Mouse (Mus musculus) stomach, embryonic 16.5 days (tissue): ENCODE measurements around the gene Gpatch1. TPM values are rescaled to one million over a fixed set of nuclear protein-coding genes. Genes with fewer than 3 reads are reported as not detected.
"Not testable (repeated sequence)": the region's sequence is repeated elsewhere in the genome, so short reads cannot be mapped to it uniquely, and the experiment has no call there.

Source experiments
- ATAC-seq: fragments of 200-750 bp; cut with Nextera tagmentation; 2 replicates; pipeline ENCODE4 v1.8.0; 2017; ENCODE audit warnings: moderate number of reproducible peaks, moderate TSS enrichment; ENCODE audit not compliant: insufficient read depth, low FRiP score
- H3K27ac ChIP-seq: fragments of 300-500 bp; sonication (generic); 2 replicates; pipeline ENCODE4 v1.5.1; 2014; ENCODE audit warnings: low read length
- H3K27me3 ChIP-seq: fragments of 300-500 bp; sonication (generic); 2 replicates; pipeline ENCODE4 v1.6.1; 2014; ENCODE audit warnings: low read length, control low read depth, mixed read lengths; ENCODE audit not compliant: control insufficient read depth, insufficient read depth
- H3K36me3 ChIP-seq: fragments of 300-500 bp; sonication (generic); 2 replicates; pipeline ENCODE4 v1.6.1; 2014; ENCODE audit warnings: low read length; ENCODE audit not compliant: control insufficient read depth, insufficient read depth
- H3K4me1 ChIP-seq: fragments of 300-500 bp; sonication (generic); 2 replicates; pipeline ENCODE4 v1.6.1; 2014; ENCODE audit warnings: low read length, control low read depth, mixed read lengths; ENCODE audit not compliant: control insufficient read depth, insufficient read depth
- H3K4me2 ChIP-seq: fragments of 300-500 bp; sonication (generic); 2 replicates; pipeline ENCODE4 v1.6.1; 2014; ENCODE audit warnings: low read depth, low read length, mixed read lengths
- H3K4me3 ChIP-seq: fragments of 300-500 bp; sonication (generic); replicated peaks from 2 replicates; pipeline ENCODE4 v1.5.1; 2014; ENCODE audit warnings: mild to moderate bottlenecking, low read length
- H3K9ac ChIP-seq: fragments of 300-500 bp; sonication (generic); 2 replicates; pipeline ENCODE4 v1.6.1; 2014; ENCODE audit warnings: low read length
- H3K9me3 ChIP-seq: fragments of 300-500 bp; sonication (generic); replicated peaks from 2 replicates; pipeline ENCODE4 v1.6.1; 2016; ENCODE audit warnings: low read length, control low read depth; ENCODE audit not compliant: control insufficient read depth
- WGBS: fragments of 180-500 bp; shearing (Covaris S2); extraction: QIAGEN DNeasy Blood & Tissue Kit; methylation state at CpG from one replicate; pipeline ENCODE4 v1.1.7; 2014; 5-methylcytosine and 5-hydroxymethylcytosine counted together
- polyA plus RNA-seq: library from polyadenylated mRNA; unstranded; fragments of >200 nt; fragmentation: Nextera tagmentation; extraction: Ambion mirVana; gene quantifications from 2 replicates; pipeline ENCODE4 v1.2.1, GENCODE M21; 2015

Gene Gpatch1
- polyA plus RNA-seq, 1 experiment from 2014 or later = 14.3 TPM

DNA sequence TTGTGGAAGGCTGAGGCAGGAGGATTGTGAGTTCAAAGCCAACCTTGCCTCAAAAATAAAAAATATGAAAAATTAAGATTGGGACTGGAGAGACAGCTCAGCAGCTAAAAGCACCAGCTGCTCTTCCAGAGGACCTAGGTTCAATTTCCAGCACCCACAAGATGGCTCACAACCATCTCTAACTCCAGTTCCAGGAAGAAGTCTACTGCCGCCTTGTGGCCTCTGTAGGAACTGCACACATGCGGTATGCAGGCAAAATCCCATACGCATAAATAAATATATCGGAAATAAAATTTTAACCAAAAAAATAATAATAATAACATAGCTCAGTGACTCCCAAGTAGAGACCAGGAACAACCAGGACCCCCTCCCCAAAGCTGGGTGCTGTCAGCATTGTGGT, 51.6 kb downstream of the Gpatch1 start:
- Histone ChIP-seq H3K9ac (no peak overlapping the region), H3K36me3 (no peaks in the 10 kb centered on the region), H3K4me2 (no peak overlapping the region), H3K4me1 (no peaks in the 10 kb centered on the region), H3K27me3 (no peaks in the 10 kb centered on the region), H3K9me3 (no peaks in the 10 kb centered on the region), H3K27ac (no peak overlapping the region), H3K4me3 (no peak overlapping the region)
- 80% methylated on average over 4 of the region's 4 CpGs for WGBS
- ATAC-seq = no peak

DNA sequence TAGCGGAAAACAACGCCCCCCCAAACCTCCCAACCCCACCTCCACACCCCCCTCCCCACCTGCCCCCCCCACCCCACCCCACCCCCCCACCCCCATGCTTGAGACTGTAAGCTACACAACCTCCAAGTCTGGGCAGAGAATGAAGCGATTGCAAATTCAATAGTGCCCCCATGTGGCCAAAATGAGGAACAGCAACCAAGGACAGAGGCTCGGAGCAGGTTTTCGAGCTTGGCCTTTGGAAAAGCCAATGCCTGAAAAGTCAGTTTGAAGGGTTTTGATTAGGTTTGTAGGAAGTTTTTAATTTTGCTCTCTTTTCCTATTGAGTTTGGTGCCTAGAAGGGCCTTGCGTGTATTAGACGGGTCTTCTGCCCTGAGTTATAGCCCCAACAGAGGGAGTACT, 53.5 kb downstream of the Gpatch1 start:
- H3K4me1 ChIP-seq = no peaks in the 10 kb centered on the region
- H3K9ac ChIP-seq = no peak overlapping the region
- no peak overlapping the region for H3K4me2 ChIP-seq
- no peak overlapping the region for H3K27ac ChIP-seq
- no peak for ATAC-seq
- H3K9me3 ChIP-seq = no peaks in the 10 kb centered on the region
- 11% methylated on average over 7 of the region's 7 CpGs for WGBS
- H3K4me3 ChIP-seq = no peak overlapping the region
- H3K36me3 ChIP-seq = no peaks in the 10 kb centered on the region
- no peaks in the 10 kb centered on the region for H3K27me3 ChIP-seq

DNA sequence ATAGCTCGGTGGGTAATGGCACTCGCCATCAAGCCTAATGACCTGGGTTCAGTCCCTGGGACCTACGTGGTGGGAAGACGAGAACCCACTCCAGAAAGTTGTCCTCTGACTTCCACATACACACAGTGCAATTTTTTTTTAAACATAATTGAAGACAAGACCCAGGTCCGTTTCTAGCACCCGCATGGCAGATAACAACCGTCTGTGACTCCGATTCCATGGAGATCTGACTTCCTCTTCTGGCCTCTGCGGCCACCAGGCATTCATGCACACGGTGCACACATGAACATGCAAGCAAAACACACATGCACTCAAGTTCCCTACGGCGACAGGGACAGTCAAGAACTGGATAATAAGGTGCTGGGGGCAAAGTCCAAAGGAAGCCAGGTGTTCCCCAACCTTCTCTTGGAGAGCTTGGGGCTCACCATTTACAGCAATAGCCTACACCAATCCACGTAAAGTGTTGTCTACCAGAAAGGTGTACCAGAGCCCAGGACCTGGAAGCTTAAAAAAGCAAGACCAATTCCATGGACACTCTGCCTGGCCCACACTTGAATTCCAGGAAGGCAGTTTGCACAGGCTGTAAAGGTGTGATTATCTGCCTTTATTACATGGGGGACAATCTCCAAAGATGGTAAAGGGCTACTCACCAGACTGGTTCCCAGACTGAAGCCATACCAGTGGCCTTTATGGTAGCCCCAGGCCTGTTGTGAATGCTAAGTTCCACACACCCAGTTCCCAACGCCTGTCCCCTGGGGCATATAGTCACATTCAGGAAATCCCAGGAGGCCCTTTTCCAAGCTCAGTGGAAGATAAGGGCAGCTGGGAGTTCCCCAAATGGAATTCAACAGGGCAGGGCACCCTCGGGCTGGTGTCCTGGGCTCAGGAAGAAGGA, 54.4 kb downstream of the Gpatch1 start:
- Histone ChIP-seq H3K9me3 (no peaks in the 10 kb centered on the region), H3K4me1 (no peaks in the 10 kb centered on the region), H3K27me3 (no peaks in the 10 kb centered on the region), H3K9ac (no peak overlapping the region), H3K36me3 (no peaks in the 10 kb centered on the region), H3K4me2 (no peak overlapping the region), H3K27ac (no peak overlapping the region), H3K4me3 (no peak overlapping the region)
- no peak for ATAC-seq
- WGBS = 72% methylated on average over 15 of the region's 15 CpGs

DNA sequence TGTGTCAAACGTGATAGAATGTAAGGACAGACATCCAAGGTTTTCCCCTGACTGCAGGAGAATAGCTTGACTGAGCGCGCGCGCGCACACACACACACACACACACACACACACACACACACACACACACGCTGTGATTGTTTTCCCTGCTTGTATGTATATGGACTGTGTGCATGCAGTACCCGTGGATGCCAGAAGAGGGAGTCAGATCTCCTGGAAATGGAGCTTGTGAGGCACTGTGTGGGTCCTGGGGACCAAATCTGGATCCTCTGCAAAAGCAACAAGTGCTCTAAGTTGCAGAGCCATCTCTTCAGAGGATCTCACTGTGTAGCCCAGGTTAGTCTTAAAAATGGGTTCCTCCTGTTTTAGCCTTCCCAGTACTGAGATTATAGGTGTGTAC, 58.9 kb downstream of the Gpatch1 start:
- Histone ChIP-seq H3K36me3 (no peaks in the 10 kb centered on the region), H3K9me3 (no peaks in the 10 kb centered on the region), H3K27me3 (no peaks in the 10 kb centered on the region), H3K4me2 (no peak overlapping the region), H3K9ac (no peak overlapping the region), H3K4me3 (no peak overlapping the region), H3K4me1 (no peaks in the 10 kb centered on the region), H3K27ac (no peak overlapping the region)
- WGBS = 87% methylated on average over 8 of the region's 8 CpGs
- no peak for ATAC-seq

DNA sequence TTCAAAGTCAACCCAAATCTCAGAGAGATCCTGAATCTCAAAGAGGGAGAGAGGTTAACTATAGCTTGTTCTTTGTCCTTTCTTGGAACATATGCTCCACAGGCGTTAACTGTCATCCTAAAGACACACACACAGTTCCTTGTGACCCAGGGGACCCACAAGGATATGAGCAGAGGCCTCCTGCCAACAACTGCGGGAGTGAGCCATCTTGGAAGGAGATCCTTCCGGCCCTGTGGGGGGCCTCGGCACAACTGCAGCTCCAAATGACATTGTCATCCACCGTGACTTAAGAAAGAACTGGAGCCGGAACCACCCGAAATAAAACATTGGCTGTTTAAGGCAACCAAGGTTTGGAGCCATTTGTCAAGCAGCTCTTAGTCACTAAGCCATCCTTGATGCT, 59.9 kb downstream of the Gpatch1 start:
- no peak for ATAC-seq
- Histone ChIP-seq H3K27ac (no peak overlapping the region), H3K4me3 (no peak overlapping the region), H3K4me2 (no peak overlapping the region), H3K4me1 (no peaks in the 10 kb centered on the region), H3K36me3 (no peaks in the 10 kb centered on the region), H3K27me3 (no peaks in the 10 kb centered on the region), H3K9ac (no peak overlapping the region), H3K9me3 (no peaks in the 10 kb centered on the region)
- 53% methylated on average over 7 of the region's 7 CpGs for WGBS

DNA sequence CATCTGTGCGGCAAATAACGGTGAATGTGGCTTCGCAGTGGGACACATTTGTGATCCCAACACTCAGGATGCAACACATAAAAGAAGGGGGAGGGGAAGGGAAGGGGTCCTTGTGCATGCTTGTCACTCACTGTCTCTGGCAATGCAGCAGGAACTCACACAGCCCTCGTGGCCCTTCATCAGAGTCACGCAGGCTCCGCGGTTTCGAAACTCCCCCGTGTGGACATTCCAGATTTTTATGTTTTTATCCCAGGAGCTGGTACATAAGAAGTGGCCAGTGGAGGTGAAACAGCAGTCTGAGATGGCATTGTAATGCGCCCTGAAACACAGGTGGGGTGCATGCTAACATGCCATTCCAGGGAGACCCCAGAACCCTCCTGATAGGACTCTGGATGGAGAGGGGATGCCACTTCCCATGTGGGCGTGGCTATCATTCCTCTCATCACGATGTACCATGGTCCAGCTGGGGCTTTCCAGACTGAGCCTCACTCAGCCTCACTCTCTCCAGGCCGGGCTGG, 66.1 kb downstream of the Gpatch1 start:
- peak; percentile 57; the same call in 1 of the 2 replicates for ATAC-seq
- no peaks in the 10 kb centered on the region for H3K36me3 ChIP-seq
- H3K4me1 ChIP-seq = peaks cover 4% of the 10 kb centered on the region; the same call in 1 of the 2 replicates
- H3K27ac ChIP-seq = no peak overlapping the region
- WGBS = 6% methylated on average over 13 of the region's 13 CpGs
- peak overlapping the region; percentile 29; the same call in 1 of the 2 replicates for H3K4me3 ChIP-seq
- H3K27me3 ChIP-seq = no peaks in the 10 kb centered on the region
- H3K9ac ChIP-seq = peak overlapping the region; percentile 46
- H3K9me3 ChIP-seq = no peaks in the 10 kb centered on the region
- H3K4me2 ChIP-seq = peak overlapping the region; percentile 51

DNA sequence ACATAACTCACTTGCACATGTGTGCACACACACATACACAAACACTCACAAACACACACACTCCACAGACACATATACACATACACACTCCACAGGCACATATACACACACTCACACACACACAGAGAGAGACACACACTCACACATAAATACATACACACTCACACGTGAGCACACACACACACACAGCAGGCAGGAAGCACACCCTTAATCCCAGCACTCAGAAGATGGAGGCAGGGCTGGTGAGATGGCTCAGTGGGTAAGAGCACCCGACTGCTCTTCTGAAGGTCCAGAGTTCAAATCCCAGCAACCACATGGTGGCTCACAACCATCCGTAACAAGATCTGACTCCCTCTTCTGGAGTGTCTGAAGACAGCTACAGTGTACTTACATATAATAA, 80.3 kb downstream of the Gpatch1 start:
- not testable (repeated sequence) for H3K36me3 ChIP-seq, H3K27ac ChIP-seq, H3K9me3 ChIP-seq, H3K27me3 ChIP-seq, H3K4me2 ChIP-seq, H3K4me1 ChIP-seq, H3K4me3 ChIP-seq, H3K9ac ChIP-seq, ATAC-seq
- 62% methylated on average over 2 of the region's 3 CpGs for WGBS

DNA sequence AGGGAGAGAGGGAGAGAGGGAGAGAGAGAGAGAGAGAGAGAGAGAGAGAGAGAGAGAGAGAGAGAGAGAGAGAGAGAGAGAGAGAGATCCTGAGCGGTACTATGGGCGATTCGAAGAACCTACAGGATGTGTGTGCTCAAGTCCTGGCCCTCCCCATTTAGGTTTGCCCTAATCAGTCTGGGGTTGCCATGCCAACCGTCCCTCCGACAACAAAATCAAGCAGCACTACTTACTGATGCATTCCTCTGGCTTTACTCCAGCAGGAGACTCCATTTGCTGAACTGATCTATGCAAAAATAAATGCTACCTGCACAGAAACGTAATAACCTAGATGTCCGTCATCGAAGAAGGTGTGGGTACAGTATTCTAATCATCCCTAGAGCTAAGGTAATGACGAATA, 82.9 kb downstream of the Gpatch1 start:
- Histone ChIP-seq H3K9ac (peak overlapping the region; percentile 78), H3K4me1 (peaks cover 6% of the 10 kb centered on the region; the same call in 1 of the 2 replicates), H3K27ac (peak overlapping the region; percentile 52), H3K27me3 (no peaks in the 10 kb centered on the region), H3K9me3 (peaks cover 4% of the 10 kb centered on the region; the same call in 1 of the 2 replicates), H3K4me3 (peak overlapping the region; percentile 68), H3K36me3 (no peaks in the 10 kb centered on the region), H3K4me2 (peak overlapping the region; percentile 68)
- WGBS = 19% methylated on average over 9 of the region's 9 CpGs
- peak; percentile 56; the same call in 1 of the 2 replicates for ATAC-seq
